Mouse (Mus musculus) liver, embryonic 11.5 days (tissue): ENCODE data around the gene Nxt1. TPM values are rescaled to one million over a fixed set of nuclear protein-coding genes. Genes with fewer than 3 reads are reported as not detected.

Experiments used
- ATAC-seq: fragments of 200-750 bp; cut with Nextera tagmentation; replicated peaks from 2 replicates; pipeline ENCODE4 v1.8.0; 2017; ENCODE audit warnings: moderate number of reproducible peaks, mild to moderate bottlenecking, moderate TSS enrichment, moderate library complexity; ENCODE audit not compliant: low FRiP score
- DNase-seq: peaks from one replicate; pipeline ENCODE4 v3.0.0-alpha.2; 2017; ENCODE audit warnings: low spot score
- H3K27ac ChIP-seq: fragments of 300-500 bp; sonication (generic); 2 replicates; pipeline ENCODE4 v1.5.1; 2014; ENCODE audit warnings: mild to moderate bottlenecking, low read depth, low read length, control low read depth
- H3K27me3 ChIP-seq: fragments of 300-500 bp; sonication (generic); replicated peaks from 2 replicates; pipeline ENCODE4 v1.6.1; 2014; ENCODE audit warnings: low read length, mixed read lengths; ENCODE audit not compliant: control insufficient read depth, insufficient read depth
- H3K36me3 ChIP-seq: fragments of 300-500 bp; sonication (generic); 2 replicates; pipeline ENCODE4 v1.6.1; 2014; ENCODE audit warnings: mild to moderate bottlenecking, low read length, moderate library complexity, mixed read lengths; ENCODE audit not compliant: control insufficient read depth, insufficient read depth
- H3K4me1 ChIP-seq: fragments of 300-500 bp; sonication (generic); replicated peaks from 2 replicates; pipeline ENCODE4 v1.6.1; 2014; ENCODE audit warnings: low read length, mixed read lengths; ENCODE audit not compliant: control insufficient read depth, insufficient read depth
- H3K4me2 ChIP-seq: fragments of 300-500 bp; sonication (generic); 2 replicates; pipeline ENCODE4 v1.6.1; 2014; ENCODE audit warnings: mild to moderate bottlenecking, control low read depth, moderate library complexity
- H3K4me3 ChIP-seq: fragments of 300-500 bp; sonication (generic); 2 replicates; pipeline ENCODE4 v1.5.1; 2014; ENCODE audit warnings: low read depth, low read length, control low read depth
- H3K9ac ChIP-seq: fragments of 300-500 bp; sonication (generic); 2 replicates; pipeline ENCODE4 v1.6.1; 2014; ENCODE audit warnings: low read depth, low read length, control low read depth
- H3K9me3 ChIP-seq: fragments of 300-500 bp; sonication (generic); 2 replicates; pipeline ENCODE4 v1.6.1; 2016; ENCODE audit warnings: low read length, inconsistent platforms, mixed read lengths; ENCODE audit not compliant: control insufficient read depth
- WGBS: fragments of 180-500 bp; shearing (Covaris S2); extraction: QIAGEN DNeasy Blood & Tissue Kit; methylation state at CpG from one replicate; pipeline ENCODE4 v1.1.7; 2014; 5-methylcytosine and 5-hydroxymethylcytosine counted together
- polyA plus RNA-seq: library from polyadenylated mRNA; unstranded; fragments of >200 nt; fragmentation: Nextera tagmentation; extraction: Ambion mirVana; gene quantifications from 2 replicates; pipeline ENCODE4 v1.2.1, GENCODE M21; 2014

Nxt1 gene
- 104 and 108 TPM in 2 replicates for polyA plus RNA-seq

DNA sequence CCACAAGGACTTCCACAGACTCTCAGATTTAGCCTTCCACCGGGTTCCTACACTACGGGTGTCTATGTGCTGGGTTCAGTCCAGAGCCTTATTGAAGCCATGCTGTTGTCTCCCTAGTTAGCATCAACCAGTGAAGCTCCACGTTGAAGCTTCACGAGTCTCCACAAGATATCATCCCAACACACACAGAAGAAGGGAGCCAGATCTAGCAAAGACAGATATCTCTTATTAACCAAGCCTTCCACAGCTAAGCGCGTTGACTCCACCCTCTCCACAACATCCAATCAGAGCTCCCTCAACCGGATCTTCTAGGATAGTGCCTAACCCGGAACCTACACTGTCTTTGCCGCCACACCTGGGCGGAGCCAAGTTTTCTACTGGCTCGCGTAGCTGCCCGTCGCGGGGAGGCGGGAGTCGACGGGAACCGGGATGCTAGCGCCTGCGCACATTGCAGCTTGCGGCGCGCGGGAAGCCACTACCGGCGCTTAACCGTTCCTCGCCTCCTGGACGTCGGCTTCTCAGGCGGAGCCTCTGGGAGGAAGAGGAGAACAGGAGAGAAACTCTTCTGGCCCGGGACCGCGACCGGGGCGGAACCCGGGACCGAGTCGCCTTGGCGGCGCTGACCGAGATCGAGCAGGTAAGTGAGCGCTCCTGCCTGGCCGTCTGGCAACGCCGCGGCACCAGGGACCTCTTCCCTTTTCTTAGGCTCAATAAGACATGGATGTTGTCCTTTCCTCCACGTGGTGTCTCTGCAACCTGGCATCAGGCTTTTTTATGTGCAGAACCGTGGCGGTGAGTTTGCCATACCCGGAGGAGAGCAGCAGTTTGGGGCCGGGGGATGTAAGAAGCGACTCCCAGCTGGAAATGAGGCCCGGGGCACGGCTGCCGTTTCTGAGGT, at the start of gene Nxt1:
Gene Nxt1 (plus strand): TSS at position 403 of the 898 bp plus-strand sequence.
- H3K9ac ChIP-seq, result peak within 1 kb of the TSS; percentile 85
- H3K9me3 ChIP-seq, result no peaks in the 10 kb centered on the region
- WGBS, result under 1% methylated on average over 57 of the region's 58 CpGs
- H3K4me1 ChIP-seq, result peaks cover 17% of the 10 kb centered on the region; the same call in 1 of the 2 replicates
- peak within 1 kb of the TSS; percentile 81 for H3K27ac ChIP-seq
- H3K27me3 ChIP-seq, result no peaks in the 10 kb centered on the region
- ATAC-seq, result peak; percentile 99
- H3K4me3 ChIP-seq, result peak within 1 kb of the TSS; percentile 89
- H3K4me2 ChIP-seq, result peak within 1 kb of the TSS; percentile 79
- DNase-seq, result peak; percentile 96
- H3K36me3 ChIP-seq, result peaks cover 16% of the 10 kb centered on the region

DNA sequence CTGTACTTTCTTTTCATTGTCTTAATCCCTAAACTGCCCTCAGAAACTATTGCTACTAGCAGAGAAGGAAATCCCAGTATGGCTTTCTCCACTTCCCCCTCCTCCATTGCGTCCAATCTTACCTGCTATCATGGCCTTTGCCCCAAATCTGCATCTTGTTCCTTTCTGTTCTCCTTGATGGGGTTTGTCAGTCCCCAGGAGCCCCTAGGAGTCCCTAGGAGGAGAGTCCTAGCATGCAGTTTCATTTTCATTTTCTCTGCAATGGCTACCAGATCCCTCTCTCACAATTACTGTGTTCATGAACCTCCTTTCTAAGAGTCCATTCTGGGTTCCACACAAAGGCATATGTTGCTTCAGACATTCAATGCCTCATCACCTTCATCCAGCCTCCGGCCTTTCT, 49.3 kb upstream of the Nxt1 start:
- 75% methylated on average over 2 of the region's 2 CpGs for WGBS
- Histone ChIP-seq H3K27ac (no peak overlapping the region), H3K4me1 (no peaks in the 10 kb centered on the region), H3K9me3 (no peaks in the 10 kb centered on the region), H3K27me3 (no peaks in the 10 kb centered on the region), H3K9ac (no peak overlapping the region), H3K4me3 (no peak overlapping the region), H3K36me3 (no peaks in the 10 kb centered on the region), H3K4me2 (no peak overlapping the region)
- no peak for DNase-seq
- no peak for ATAC-seq

DNA sequence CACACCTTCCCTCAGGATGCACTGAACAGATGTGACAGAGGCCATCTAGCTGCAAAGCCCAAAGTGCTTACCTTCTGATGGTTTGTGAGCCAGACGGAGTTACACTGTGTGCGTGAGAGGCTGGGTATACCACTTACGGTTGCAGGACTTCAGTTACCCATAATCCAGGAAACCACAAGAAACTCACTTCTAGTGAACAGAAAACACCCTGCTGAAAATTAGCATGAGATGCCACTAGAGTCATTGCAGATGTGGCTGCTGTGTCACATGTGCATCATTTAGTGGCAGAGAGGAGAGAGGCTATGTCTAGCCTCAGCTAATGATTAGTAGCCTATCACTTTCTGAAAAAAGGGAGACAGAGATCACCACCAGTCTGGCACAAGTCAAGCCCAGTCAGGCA, 47.9 kb upstream of the Nxt1 start:
- H3K36me3 ChIP-seq, result no peaks in the 10 kb centered on the region
- no peak overlapping the region for H3K27ac ChIP-seq
- DNase-seq (no peak), ATAC-seq (no peak)
- H3K27me3 ChIP-seq, result no peaks in the 10 kb centered on the region
- WGBS, result 66% methylated on average over 3 of the region's 3 CpGs
- H3K9me3 ChIP-seq, result no peaks in the 10 kb centered on the region
- no peaks in the 10 kb centered on the region for H3K4me1 ChIP-seq
- no peak overlapping the region for H3K4me2 ChIP-seq
- H3K9ac ChIP-seq, result no peak overlapping the region
- no peak overlapping the region for H3K4me3 ChIP-seq

DNA sequence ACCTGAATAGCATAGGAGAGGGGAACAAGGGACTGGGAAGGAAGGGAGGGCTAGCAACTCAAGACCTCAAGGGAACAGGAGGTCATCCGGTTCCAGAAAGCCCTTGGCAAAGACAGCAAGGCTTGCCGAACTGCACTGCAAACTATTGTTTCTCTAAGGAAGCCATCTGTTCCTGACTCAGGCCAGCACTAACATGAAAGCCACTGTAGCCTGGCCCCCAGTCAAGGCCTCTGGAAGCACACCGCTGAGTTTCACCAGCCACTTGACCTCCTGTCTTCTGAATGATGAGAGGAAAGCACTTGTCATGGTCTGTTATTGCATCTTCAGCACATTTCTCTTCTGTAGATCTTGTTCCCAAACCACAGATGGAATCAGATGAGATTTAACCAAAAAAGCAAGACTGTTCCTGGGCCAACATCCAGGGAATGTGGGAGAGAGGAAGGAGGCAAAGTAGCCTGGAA, 45.4 kb upstream of the Nxt1 start:
- 73% methylated on average over 3 of the region's 3 CpGs for WGBS

DNA sequence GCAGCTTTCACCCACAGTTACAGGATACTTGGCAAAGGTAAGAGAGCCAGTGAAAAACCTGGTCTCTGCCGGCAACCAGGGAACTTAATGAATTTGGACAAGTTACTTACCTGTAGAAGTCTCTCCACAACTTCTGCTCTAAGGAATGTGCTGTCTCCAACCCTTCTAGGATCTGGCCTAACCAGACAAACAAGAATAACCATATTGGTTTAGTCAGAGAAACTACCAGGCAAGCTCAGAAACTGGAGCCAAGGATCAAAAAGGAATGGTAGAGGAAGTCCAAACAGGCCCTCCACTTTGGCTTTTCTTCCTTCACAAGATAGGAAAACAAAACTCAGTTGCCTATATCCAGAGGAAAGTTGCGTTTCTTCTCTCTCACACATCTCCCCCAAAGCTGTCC, 41.4 kb upstream of the Nxt1 start:
- no peaks in the 10 kb centered on the region for H3K36me3 ChIP-seq
- H3K4me3 ChIP-seq, result no peak overlapping the region
- no peaks in the 10 kb centered on the region for H3K27me3 ChIP-seq
- no peak overlapping the region for H3K27ac ChIP-seq
- H3K9me3 ChIP-seq, result no peaks in the 10 kb centered on the region
- ATAC-seq (no peak), DNase-seq (no peak)
- H3K4me1 ChIP-seq, result no peaks in the 10 kb centered on the region
- H3K4me2 ChIP-seq, result no peak overlapping the region
- no peak overlapping the region for H3K9ac ChIP-seq
- 82% methylated on average over 2 of the region's 2 CpGs for WGBS

More for the DNA sequence above, 45.4 kb upstream of the Nxt1 start:
- H3K27me3 ChIP-seq, result no peaks in the 10 kb centered on the region
- H3K9me3 ChIP-seq, result no peaks in the 10 kb centered on the region
- ATAC-seq (no peak), DNase-seq (no peak)
- no peak overlapping the region for H3K9ac ChIP-seq
- H3K4me1 ChIP-seq, result no peaks in the 10 kb centered on the region
- no peaks in the 10 kb centered on the region for H3K36me3 ChIP-seq
- H3K27ac ChIP-seq, result no peak overlapping the region
- H3K4me3 ChIP-seq, result no peak overlapping the region
- no peak overlapping the region for H3K4me2 ChIP-seq

DNA sequence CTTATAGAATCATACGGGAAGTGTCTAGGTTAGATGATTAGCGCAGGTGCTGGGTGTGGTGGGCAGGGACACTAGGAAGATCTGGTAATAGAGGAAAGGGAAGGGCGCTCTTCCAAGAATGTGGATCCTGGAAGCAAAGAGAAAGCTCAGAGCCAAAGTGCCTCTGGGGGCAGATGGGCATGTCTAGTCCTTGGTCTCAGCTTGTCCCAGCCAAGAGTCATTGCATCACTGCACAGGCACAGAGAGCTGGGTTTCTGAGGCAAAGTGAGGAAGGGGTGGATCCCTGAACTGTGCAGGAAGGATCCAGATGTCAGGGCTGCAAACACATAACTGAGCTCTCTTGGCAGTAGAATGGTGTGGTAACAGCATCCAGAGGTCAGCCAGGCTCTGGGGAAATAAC, 40.8 kb upstream of the Nxt1 start:
- H3K27me3 ChIP-seq, result no peaks in the 10 kb centered on the region
- no peak overlapping the region for H3K4me2 ChIP-seq
- 87% methylated on average over 3 of the region's 3 CpGs for WGBS
- no peak overlapping the region for H3K4me3 ChIP-seq
- no peaks in the 10 kb centered on the region for H3K4me1 ChIP-seq
- DNase-seq, result no peak
- H3K9ac ChIP-seq, result no peak overlapping the region
- H3K36me3 ChIP-seq, result no peaks in the 10 kb centered on the region
- H3K9me3 ChIP-seq, result no peaks in the 10 kb centered on the region
- ATAC-seq, result no peak
- no peak overlapping the region for H3K27ac ChIP-seq

DNA sequence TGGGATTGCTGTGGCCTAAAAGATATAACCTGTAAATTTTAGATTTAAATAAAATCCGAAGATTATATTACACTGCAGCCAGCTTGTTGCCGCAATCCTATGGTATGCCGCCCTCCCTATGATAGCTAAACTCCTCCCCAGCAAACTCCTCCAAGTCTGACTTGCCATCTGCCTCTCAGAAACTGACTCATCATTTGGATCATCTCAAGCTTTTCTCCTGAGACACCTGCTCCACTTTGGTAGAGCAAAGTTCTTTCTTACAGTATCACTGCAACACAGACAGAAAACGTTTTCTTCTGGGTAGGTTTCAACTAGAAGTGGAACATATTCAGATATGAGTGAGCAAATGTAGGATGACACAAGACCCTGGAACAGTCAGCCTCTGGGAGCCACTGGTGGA, 37.9 kb upstream of the Nxt1 start:
- WGBS, result 88% methylated on average over 4 of the region's 4 CpGs
- no peaks in the 10 kb centered on the region for H3K27me3 ChIP-seq
- H3K9ac ChIP-seq, result no peak overlapping the region
- no peaks in the 10 kb centered on the region for H3K9me3 ChIP-seq
- ATAC-seq, result no peak
- H3K27ac ChIP-seq, result no peak overlapping the region
- H3K36me3 ChIP-seq, result no peaks in the 10 kb centered on the region
- no peak overlapping the region for H3K4me2 ChIP-seq
- no peak for DNase-seq
- H3K4me3 ChIP-seq, result no peak overlapping the region
- no peaks in the 10 kb centered on the region for H3K4me1 ChIP-seq

DNA sequence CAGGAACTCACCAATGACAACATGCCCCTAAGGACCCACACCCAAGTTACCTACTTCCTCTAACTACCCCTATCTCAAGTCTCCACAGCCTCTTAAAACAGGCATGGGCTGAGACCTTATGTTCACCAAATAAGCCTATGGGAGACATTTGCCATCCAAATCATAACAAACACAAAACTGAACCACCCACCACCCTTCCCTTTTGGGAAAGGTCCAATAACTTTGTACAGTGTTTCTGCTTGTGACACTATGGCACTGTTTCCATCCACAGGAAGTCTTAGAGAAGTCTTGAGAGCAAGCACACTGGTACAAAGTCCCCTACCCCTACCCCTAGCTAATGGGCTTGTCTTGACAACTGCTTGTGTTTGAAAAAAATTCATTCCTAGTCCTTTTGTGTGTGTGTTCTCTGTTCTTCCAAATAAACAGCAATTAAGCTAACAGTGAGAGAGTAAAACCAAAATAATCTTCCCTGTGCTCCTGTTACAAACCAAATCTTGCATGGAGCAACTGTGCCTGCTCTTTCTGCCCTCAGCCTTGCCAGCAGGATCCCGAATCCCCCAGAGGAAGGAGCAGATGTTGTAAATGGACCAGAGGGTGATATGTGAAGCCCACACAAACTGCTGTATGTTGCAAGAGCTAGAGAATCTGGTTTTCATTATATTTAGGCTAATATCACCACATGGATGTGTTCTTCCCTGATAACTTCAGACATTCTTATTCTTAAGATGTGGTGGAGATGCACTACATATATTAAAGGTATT, 29.6 kb upstream of the Nxt1 start:
- H3K4me2 ChIP-seq, result no peak overlapping the region
- 44% methylated on average over 1 of the region's 1 CpGs for WGBS
- no peak overlapping the region for H3K27ac ChIP-seq
- no peak overlapping the region for H3K9ac ChIP-seq
- no peaks in the 10 kb centered on the region for H3K4me1 ChIP-seq
- DNase-seq (no peak), ATAC-seq (no peak)
- H3K36me3 ChIP-seq, result no peaks in the 10 kb centered on the region
- H3K27me3 ChIP-seq, result no peaks in the 10 kb centered on the region
- no peaks in the 10 kb centered on the region for H3K9me3 ChIP-seq
- no peak overlapping the region for H3K4me3 ChIP-seq
